Mouse (Mus musculus): ENCODE measurements around the gene Sh3d19. TPM values are rescaled to one million over a fixed set of nuclear protein-coding genes. Genes with fewer than 3 reads are reported as not detected.

Sh3d19 gene
- total RNA-seq, 2 experiments from 2014 or later, result 15.6 to 16.0 TPM

DNA sequence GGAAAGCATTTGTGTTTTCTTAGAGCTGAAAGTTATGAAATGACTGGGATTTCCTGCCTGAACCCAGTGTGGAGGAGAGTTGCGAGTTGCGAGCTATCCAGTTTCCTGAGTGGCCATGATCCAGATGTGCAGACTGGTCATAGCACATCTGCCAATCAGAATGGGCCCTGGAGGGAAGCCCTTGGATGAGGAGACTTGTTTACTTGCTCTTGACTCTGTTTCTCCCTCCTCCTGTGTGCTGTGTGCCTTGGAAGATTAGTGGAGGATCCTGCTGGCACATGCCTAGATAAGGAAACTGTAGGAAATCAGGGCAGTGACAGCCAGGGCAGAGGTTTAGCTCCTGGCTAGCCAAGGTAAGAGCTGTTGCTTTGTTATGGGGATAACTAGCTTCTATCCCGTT, 67.7 kb downstream of the Sh3d19 start:
- no peak for DNase-seq (ENCODE audit: extremely low spot score in 1 of 2, low spot score in 2 of 2)
- no peak for TF ChIP-seq CTCF (IDR thresholded peaks at IDR 0.05)
- H3K27ac ChIP-seq, result peak overlapping the region; percentile 4
- intact Hi-C loops (cut with DNase I), result no loop called here
- H3K4me3 ChIP-seq, result no peak overlapping the region

DNA sequence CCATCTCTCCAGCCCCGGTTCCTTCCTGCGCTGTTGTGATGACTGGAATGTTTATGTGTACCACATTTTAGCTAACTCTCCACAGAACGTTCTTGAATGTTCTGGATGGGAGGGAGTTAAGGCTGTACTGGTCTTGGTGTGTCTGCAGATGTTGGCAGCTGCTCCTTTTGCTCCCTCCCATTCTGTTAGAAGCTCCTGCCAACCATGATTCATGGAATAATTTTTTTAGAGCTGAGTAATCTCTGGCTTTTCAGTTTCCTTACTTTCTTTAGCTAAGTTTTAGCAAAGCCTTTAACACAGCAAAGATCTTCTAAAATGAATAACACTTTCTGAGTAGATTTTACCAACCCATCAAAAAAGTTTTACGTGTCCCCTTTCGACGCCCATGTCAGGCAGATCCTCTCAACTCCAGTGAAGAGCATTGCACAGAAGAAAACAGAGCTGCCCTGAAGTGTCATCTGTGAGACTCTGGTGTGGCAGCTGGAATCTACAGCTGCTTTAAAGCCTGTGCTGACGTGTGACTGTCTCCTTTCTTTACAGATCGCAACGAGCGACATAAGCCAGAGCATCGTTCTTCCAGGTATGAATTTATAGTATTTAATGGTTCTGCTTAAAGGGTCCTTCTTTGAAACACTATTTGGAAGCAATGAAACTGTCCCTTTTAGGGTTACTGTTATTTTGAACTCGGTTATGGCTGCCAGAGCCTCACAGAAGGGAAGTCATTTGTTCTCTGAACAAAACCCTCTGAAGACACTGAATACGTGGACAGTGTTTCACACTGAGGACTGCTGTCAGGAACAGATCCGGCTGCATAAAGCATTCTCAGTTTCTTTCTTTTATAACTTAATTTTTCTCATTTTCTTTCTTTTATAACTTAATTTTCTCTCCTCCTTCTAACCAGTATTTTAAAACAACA, 69.6 kb downstream of the Sh3d19 start:
- no peak for TF ChIP-seq CTCF (IDR thresholded peaks at IDR 0.05)
- intact Hi-C loops (cut with DNase I), result no loop called here
- no peak for DNase-seq (ENCODE audit: extremely low spot score in 1 of 2, low spot score in 2 of 2)
- H3K27ac ChIP-seq, result peak overlapping the region; percentile 48; the same call in 1 of the 2 replicates
- H3K4me3 ChIP-seq, result no peak overlapping the region

DNA sequence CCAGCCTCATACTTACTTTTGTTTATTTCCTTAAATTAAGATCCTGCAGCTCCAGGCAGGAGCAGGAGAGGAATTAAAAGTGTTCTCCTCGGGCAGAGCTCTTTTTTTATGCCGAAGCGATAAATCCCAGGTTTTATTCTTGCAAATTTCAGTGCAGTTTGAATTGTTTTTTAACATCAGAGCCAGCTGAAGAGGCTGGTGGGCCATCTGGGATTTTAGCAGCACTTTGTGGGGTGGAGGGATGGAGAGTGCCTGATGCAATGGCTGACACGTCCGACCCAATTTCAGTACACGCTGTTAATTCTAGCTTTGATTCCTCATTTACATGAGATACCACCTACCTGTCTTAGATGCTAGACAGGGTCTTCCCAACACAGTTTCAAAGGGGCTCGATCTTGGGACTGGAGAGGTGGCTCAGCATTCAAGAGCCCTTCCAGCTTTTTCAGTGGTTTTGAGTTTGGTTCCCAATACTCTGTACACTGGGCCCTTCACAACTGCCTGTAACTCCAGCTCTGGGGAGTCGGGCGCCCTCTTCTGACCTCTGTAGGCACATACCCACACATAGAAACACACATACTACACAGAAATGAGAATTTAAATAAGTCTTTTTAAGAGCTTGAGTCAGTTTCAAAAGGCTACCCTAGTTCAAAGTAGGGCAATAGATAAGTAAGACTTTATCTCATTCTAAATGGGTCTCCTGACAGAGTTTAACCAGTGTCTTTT, 76.9 kb downstream of the Sh3d19 start:
- H3K27ac ChIP-seq, result no peak overlapping the region
- no peak for DNase-seq (ENCODE audit: extremely low spot score in 1 of 2, low spot score in 2 of 2)
- TF ChIP-seq CTCF (IDR thresholded peaks at IDR 0.05), result no peak; the same call in 1 of the 2 replicates
- H3K4me3 ChIP-seq, result no peak overlapping the region
- intact Hi-C loops (cut with DNase I), result no loop called here

DNA sequence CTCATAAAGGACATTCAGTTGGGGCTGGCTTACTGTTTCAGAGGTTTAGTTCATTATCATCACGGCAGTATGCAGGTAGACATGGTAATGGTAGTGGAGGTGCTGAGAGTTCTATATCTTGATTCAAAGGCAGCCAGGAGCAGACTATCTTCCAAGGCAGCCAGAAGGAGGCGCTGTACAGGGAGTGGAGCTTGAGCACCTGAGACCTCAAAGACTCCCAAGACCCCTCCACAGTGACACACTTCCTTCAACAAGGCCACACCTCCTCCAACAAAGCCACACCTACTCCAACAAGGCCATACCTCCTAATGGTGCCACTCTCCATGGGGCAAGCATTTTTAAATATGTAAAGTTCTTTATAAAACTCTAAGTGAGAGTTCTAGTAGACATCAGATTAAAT, 78.1 kb downstream of the Sh3d19 start:
- H3K4me3 ChIP-seq, result no peak overlapping the region
- TF ChIP-seq CTCF (IDR thresholded peaks at IDR 0.05), result no peak
- H3K27ac ChIP-seq, result no peak overlapping the region
- DNase-seq (ENCODE audit: extremely low spot score in 1 of 2, low spot score in 2 of 2), result no peak
- intact Hi-C loops (cut with DNase I), result no loop called here

DNA sequence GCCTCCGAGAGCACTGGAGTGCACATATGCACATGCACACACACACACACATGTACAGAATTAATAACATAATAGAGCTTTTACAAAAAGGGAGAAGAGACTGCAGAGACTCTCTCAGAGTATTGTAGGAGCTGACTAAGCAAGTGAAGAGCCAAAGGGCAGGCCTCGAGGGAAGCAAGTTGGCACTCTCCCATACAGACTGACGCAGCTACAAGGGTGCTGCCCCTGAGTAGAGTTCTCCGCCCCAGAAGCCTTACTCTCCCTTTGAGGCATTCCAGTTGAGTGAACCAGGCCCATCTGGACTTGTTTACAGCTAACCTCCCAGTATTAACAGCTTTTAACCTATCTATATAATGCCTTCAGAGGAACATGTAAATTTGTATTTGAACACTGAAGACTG, 85.8 kb downstream of the Sh3d19 start:
- no peak for DNase-seq (ENCODE audit: extremely low spot score in 1 of 2, low spot score in 2 of 2)
- intact Hi-C loops (cut with DNase I), result no loop called here
- Histone ChIP-seq H3K27ac (no peak overlapping the region), H3K4me3 (no peak overlapping the region)
- TF ChIP-seq CTCF (IDR thresholded peaks at IDR 0.05), result no peak

DNA sequence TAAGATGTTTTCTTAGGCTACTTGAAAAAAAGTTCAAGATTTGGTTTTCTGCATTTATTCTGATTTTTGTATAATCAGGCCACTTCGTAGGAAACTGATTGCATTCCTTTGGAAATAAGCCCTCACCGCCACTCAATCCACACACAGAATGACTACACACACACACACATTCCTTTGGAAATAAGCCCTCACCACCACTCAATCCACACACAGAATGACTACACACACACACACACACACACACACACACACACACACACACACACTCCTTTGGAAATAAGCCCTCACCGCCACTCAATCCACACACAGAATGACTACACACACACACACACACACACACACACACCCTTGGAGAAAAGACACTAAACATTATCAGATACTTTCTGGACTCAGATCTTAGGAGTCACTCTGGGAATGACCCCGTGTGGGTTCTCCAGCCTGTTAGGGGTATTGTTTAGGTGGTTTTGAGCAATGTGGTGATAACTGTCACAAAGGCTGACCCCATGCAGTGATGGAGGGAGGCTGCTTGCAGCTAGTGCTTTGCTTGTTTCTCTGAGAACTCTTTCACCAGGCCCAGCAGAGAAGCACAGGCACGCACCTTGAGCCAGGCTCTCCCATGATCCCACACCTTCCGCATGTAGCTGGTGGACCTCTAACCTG, 86.7 kb downstream of the Sh3d19 start:
- DNase-seq (ENCODE audit: extremely low spot score in 1 of 2, low spot score in 2 of 2), result no peak
- no peak for TF ChIP-seq CTCF (IDR thresholded peaks at IDR 0.05)

DNA sequence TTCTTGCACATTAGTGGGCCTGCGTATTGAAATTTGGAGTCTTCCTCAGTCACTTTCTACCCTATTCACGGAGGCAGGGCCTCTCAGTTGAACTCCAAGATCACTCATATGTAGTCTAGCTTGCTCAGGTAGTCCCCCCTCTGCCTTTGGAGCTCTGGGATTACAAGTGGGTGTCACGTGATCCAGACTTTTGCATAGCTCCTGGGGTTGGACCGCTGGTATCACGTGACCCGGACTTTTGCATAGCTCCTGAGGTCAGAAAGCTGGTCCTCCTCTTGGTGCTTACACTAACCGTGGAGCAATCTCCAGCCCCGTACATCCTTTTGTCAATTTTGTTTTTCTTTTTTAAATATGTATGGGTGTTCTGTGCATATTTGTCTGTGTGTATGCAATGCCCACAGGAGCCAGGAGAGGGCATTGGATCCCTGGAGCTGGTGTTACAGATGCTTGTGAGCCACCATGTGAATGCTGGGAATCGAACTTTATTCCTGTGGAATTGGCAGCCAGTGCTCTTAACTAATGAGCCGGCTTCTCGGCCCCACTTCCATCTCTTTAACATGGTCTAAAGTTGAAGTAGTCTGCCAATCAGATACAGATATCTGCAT, 98.8 kb downstream of the Sh3d19 start:
- no peak overlapping the region for H3K27ac ChIP-seq
- no peak for DNase-seq (ENCODE audit: extremely low spot score in 1 of 2, low spot score in 2 of 2)
- TF ChIP-seq CTCF (IDR thresholded peaks at IDR 0.05), result peak; percentile 43
- H3K4me3 ChIP-seq, result no peak overlapping the region
- intact Hi-C loops (cut with DNase I), result no loop called here

More for the DNA sequence above, 86.7 kb downstream of the Sh3d19 start:
- Histone ChIP-seq H3K4me3 (no peak overlapping the region), H3K27ac (no peak overlapping the region)
- intact Hi-C loops (cut with DNase I), result no loop called here

DNA sequence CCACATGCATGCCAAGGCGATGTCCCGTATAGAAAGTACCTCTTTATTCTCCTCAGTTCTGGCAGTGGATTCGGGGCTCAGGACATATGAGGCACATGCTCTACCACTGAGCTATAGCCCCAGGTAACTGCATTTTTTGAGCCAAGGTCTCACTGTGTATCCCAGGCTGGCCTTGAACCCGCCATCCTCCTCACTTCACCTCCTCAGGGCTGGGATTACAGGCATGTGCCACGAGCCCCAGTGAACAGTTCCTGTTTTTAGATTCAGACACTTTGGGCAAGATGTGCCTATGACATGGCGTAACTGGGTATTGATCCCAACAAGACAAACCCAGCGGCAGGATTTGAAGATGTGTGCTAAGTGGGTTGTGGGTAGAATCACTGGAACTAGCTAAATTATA, 99.9 kb downstream of the Sh3d19 start:
- no peak for DNase-seq (ENCODE audit: extremely low spot score in 1 of 2, low spot score in 2 of 2)
- intact Hi-C loops (cut with DNase I), result no loop called here
- no peak for TF ChIP-seq CTCF (IDR thresholded peaks at IDR 0.05)
- Histone ChIP-seq H3K4me3 (no peak overlapping the region), H3K27ac (no peak overlapping the region)

DNA sequence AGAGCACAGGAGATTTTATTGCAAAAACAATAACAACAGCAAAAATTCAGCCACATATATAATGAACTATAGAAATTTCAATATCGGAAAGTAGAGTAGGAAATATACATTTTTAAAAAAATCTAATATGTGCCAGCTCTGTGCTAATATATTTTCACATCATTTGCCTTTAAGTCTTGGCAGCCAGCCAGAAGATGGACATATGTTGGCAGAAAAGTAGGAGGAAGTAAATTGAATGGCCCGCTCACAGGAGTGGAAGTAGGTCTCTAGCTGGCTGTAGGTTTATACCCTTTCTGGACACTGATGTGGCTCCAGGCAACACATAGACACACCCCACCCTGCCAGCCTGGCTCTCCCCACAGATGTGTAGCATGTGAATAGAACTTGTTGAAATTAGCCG, 101.2 kb downstream of the Sh3d19 start:
- H3K27ac ChIP-seq, result no peak overlapping the region
- TF ChIP-seq CTCF (IDR thresholded peaks at IDR 0.05), result no peak
- no peak overlapping the region for H3K4me3 ChIP-seq
- DNase-seq (ENCODE audit: extremely low spot score in 1 of 2, low spot score in 2 of 2), result no peak
- intact Hi-C loops (cut with DNase I), result no loop called here

DNA sequence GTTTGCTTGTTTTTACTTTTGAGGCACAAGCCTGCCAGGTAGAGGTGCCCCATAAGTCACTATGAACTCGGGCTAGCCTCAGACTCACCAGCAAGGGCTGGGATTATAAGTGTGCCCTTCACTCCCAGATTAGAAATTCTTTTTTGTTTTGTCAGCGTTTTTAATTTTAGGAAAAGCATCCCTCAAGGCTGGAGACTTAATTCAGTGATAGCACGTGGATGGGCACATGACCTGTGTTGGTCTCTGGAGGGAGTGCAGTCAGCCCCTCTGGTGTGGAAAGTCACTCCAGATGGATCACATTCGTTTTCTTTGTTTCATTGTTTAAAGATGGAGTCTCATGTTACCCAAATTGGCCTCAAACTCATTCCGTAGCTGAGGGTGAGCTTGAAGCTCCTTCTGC, 102.0 kb downstream of the Sh3d19 start:
- intact Hi-C loops (cut with DNase I), result no loop called here
- no peak for DNase-seq (ENCODE audit: extremely low spot score in 1 of 2, low spot score in 2 of 2)
- TF ChIP-seq CTCF (IDR thresholded peaks at IDR 0.05), result no peak

DNA sequence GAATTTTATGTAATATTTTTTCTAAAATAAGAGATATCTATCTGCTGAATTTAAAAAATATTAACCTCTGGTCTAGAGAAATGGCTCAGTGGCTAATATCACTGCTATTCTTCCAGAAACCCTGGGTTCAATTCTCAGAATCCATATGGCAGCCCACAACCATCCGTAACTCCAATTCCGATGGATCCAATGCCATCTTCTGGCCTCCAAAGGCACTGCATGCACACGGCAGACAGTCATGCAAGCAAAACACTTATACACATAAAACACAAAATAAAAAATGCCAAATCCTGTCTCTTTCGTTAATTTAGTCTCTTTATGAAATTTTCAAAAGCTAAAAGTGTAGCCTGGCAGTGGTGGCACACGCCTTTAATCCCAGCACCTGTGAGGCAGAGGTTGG, 104.7 kb downstream of the Sh3d19 start:
- H3K4me3 ChIP-seq, result no peak overlapping the region
- no peak overlapping the region for H3K27ac ChIP-seq
- no peak for DNase-seq (ENCODE audit: extremely low spot score in 1 of 2, low spot score in 2 of 2)
- TF ChIP-seq CTCF (IDR thresholded peaks at IDR 0.05), result peak; percentile 38
- intact Hi-C loops (cut with DNase I), result no loop called here

More for the DNA sequence above, 102.0 kb downstream of the Sh3d19 start:
- H3K27ac ChIP-seq, result no peak overlapping the region
- H3K4me3 ChIP-seq, result no peak overlapping the region
